Mouse (Mus musculus) hindbrain, embryonic 12.5 days (tissue): ENCODE results near the gene Tmem14a. TPM values are rescaled to one million over a fixed set of nuclear protein-coding genes. Genes with fewer than 3 reads are reported as not detected.
"Not testable (repeated sequence)": the region's sequence is repeated elsewhere in the genome, so short reads cannot be mapped to it uniquely, and the experiment has no call there.

Source experiments
- ATAC-seq: fragments of 200-750 bp; cut with Nextera tagmentation; 2 replicates; pipeline ENCODE4 v1.8.0; 2017; ENCODE audit warnings: moderate TSS enrichment; ENCODE audit not compliant: low FRiP score
- H3K27ac ChIP-seq: fragments of 300-500 bp; sonication (generic); 2 replicates; pipeline ENCODE4 v1.5.1; 2016; ENCODE audit warnings: mild to moderate bottlenecking
- H3K27me3 ChIP-seq: fragments of 300-500 bp; sonication (generic); 2 replicates; pipeline ENCODE4 v1.6.1; 2016; ENCODE audit warnings: mild to moderate bottlenecking
- H3K36me3 ChIP-seq: fragments of 300-500 bp; sonication (generic); 2 replicates; pipeline ENCODE4 v1.6.1; 2016; ENCODE audit warnings: mild to moderate bottlenecking
- H3K4me1 ChIP-seq: fragments of 300-500 bp; sonication (generic); 2 replicates; pipeline ENCODE4 v1.6.1; 2016
- H3K4me2 ChIP-seq: fragments of 300-500 bp; sonication (generic); replicated peaks from 2 replicates; pipeline ENCODE4 v1.6.1; 2016; ENCODE audit warnings: mild to moderate bottlenecking
- H3K4me3 ChIP-seq: fragments of 300-500 bp; sonication (generic); 2 replicates; pipeline ENCODE4 v1.5.1; 2016; ENCODE audit warnings: mild to moderate bottlenecking
- H3K9ac ChIP-seq: fragments of 300-500 bp; sonication (generic); 2 replicates; pipeline ENCODE4 v1.6.1; 2016; ENCODE audit warnings: mild to moderate bottlenecking, moderate library complexity
- H3K9me3 ChIP-seq: fragments of 300-500 bp; sonication (generic); replicated peaks from 2 replicates; pipeline ENCODE4 v1.6.1; 2016; ENCODE audit warnings: mild to moderate bottlenecking
- WGBS: fragments of 180-500 bp; shearing (Covaris S2); methylation state at CpG from one replicate; pipeline ENCODE4 v1.1.7; 2016; 5-methylcytosine and 5-hydroxymethylcytosine counted together
- polyA plus RNA-seq: library from polyadenylated mRNA; unstranded; fragments of >200 nt; fragmentation: Nextera tagmentation; extraction: Ambion mirVana; gene quantifications from 2 replicates; pipeline ENCODE4 v1.2.1, GENCODE M21; 2016

Tmem14a gene
- polyA plus RNA-seq, 1 experiment from 2014 or later = 15.3 TPM

DNA sequence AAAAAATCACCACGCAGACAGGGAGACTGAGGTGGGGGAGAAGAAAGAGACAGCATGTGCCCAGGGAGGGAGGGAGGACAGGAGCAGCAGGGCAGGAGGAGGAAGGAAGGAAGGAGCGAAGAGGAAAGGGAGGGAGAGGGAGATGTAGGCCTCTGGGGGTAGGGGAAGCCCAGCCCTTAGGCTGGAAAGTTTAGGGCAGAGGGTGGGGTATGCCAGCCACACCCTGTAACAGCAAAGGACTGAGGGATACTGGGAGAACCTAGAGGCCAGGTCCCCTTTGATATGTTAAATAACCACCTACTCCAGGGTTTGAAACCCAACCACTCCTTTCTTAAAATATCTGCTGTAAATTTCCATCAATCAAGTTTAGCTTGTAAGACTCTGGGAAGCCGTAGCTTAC lies 38.0 kb downstream of the Tmem14a start:
- no peak overlapping the region for H3K4me2 ChIP-seq
- no peak for ATAC-seq
- no peaks in the 10 kb centered on the region for H3K4me1 ChIP-seq
- H3K4me3 ChIP-seq = no peak overlapping the region
- no peaks in the 10 kb centered on the region for H3K9me3 ChIP-seq
- 63% methylated on average over 3 of the region's 3 CpGs for WGBS
- H3K9ac ChIP-seq = no peak overlapping the region
- H3K27ac ChIP-seq = no peak overlapping the region
- H3K27me3 ChIP-seq = no peaks in the 10 kb centered on the region
- no peaks in the 10 kb centered on the region for H3K36me3 ChIP-seq

GRCm38 (mm10) chr1:21256871-21257270 lies 38.5 kb downstream of the Tmem14a start:
- H3K27ac ChIP-seq = no peak overlapping the region
- no peak for ATAC-seq
- H3K36me3 ChIP-seq = no peaks in the 10 kb centered on the region
- H3K27me3 ChIP-seq = no peaks in the 10 kb centered on the region
- H3K9me3 ChIP-seq = no peaks in the 10 kb centered on the region
- H3K4me2 ChIP-seq = no peak overlapping the region
- no peak overlapping the region for H3K9ac ChIP-seq
- no peak overlapping the region for H3K4me3 ChIP-seq
- WGBS = 77% methylated on average over 5 of the region's 5 CpGs
- no peaks in the 10 kb centered on the region for H3K4me1 ChIP-seq

GRCm38 (mm10) chr1:21259981-21260380 lies 41.6 kb downstream of the Tmem14a start:
- H3K27me3 ChIP-seq, H3K4me2 ChIP-seq, H3K4me1 ChIP-seq, H3K27ac ChIP-seq, ATAC-seq, H3K9me3 ChIP-seq, H3K4me3 ChIP-seq, H3K36me3 ChIP-seq, H3K9ac ChIP-seq: not testable (repeated sequence)
- 85% methylated on average over 8 of the region's 8 CpGs for WGBS

GRCm38 (mm10) chr1:21262401-21262800 lies 44.0 kb downstream of the Tmem14a start:
- no peaks in the 10 kb centered on the region for H3K9me3 ChIP-seq
- no peak overlapping the region for H3K4me2 ChIP-seq
- ATAC-seq = no peak
- H3K9ac ChIP-seq = no peak overlapping the region
- WGBS = 96% methylated on average over 5 of the region's 5 CpGs
- no peak overlapping the region for H3K27ac ChIP-seq
- no peaks in the 10 kb centered on the region for H3K36me3 ChIP-seq
- no peak overlapping the region for H3K4me3 ChIP-seq
- no peaks in the 10 kb centered on the region for H3K4me1 ChIP-seq
- H3K27me3 ChIP-seq = no peaks in the 10 kb centered on the region

GRCm38 (mm10) chr1:21263986-21264385 lies 45.6 kb downstream of the Tmem14a start:
- no peak overlapping the region for H3K4me2 ChIP-seq
- no peak overlapping the region for H3K9ac ChIP-seq
- ATAC-seq = no peak
- H3K27me3 ChIP-seq = no peaks in the 10 kb centered on the region
- no peaks in the 10 kb centered on the region for H3K9me3 ChIP-seq
- H3K36me3 ChIP-seq = no peaks in the 10 kb centered on the region
- 91% methylated on average over 4 of the region's 4 CpGs for WGBS
- H3K27ac ChIP-seq = no peak overlapping the region
- H3K4me3 ChIP-seq = no peak overlapping the region
- no peaks in the 10 kb centered on the region for H3K4me1 ChIP-seq

DNA sequence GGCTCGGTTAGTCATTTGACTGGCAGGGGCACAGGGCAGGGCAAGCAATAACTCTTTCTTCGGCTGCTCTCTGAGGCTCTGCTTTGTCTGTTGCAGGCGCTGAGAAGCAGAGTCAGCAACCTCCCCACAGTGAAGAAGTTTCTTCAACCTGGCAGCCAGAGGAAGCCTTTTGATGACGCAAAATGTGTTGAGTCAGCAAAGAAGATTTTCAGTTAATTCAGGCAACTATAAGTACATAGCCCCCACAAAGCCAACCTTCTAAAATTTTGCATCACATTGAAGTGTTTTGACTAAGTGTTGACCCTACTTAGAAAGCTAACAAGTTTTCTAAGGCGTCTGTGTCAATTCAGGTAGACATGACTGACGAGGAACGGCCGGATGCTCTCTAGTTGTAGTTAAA lies 46.4 kb downstream of the Tmem14a start:
- Histone ChIP-seq H3K4me2 (no peak overlapping the region), H3K4me3 (no peak overlapping the region), H3K27ac (no peak overlapping the region), H3K27me3 (no peaks in the 10 kb centered on the region), H3K4me1 (no peaks in the 10 kb centered on the region), H3K36me3 (no peaks in the 10 kb centered on the region), H3K9ac (no peak overlapping the region), H3K9me3 (no peaks in the 10 kb centered on the region)
- 74% methylated on average over 8 of the region's 8 CpGs for WGBS
- no peak for ATAC-seq

DNA sequence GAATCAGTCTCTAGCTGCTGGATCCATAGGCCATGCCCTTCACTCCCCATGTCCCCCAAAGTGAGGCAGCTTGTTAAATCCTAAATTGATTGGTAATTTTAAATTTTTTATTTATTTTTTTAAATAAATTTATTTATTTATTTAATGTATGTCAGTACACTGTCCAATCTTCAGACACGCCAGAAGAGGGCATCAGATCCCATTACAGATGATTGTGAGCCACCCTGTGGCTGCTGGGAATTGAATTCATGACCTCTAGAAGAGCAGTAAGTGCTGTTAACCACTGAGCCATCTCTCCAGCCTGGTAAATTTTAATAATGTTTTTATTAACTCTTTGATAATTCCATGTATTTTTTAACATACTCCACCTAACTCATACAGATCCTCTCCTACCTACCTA lies 48.4 kb downstream of the Tmem14a start:
- WGBS = 79% methylated on average over 1 of the region's 1 CpGs
- Histone ChIP-seq H3K4me3 (no peak overlapping the region), H3K9me3 (no peaks in the 10 kb centered on the region), H3K36me3 (no peaks in the 10 kb centered on the region), H3K27ac (no peak overlapping the region), H3K4me2 (no peak overlapping the region), H3K4me1 (peaks cover 4% of the 10 kb centered on the region), H3K9ac (no peak overlapping the region), H3K27me3 (no peaks in the 10 kb centered on the region)
- ATAC-seq = no peak

- H3K9ac ChIP-seq = not testable (repeated sequence)
- 88% methylated on average over 7 of the region's 7 CpGs for WGBS
Observed at GRCm38 (mm10) chr1:21267466-21267865, 49.1 kb downstream of the Tmem14a start.

DNA sequence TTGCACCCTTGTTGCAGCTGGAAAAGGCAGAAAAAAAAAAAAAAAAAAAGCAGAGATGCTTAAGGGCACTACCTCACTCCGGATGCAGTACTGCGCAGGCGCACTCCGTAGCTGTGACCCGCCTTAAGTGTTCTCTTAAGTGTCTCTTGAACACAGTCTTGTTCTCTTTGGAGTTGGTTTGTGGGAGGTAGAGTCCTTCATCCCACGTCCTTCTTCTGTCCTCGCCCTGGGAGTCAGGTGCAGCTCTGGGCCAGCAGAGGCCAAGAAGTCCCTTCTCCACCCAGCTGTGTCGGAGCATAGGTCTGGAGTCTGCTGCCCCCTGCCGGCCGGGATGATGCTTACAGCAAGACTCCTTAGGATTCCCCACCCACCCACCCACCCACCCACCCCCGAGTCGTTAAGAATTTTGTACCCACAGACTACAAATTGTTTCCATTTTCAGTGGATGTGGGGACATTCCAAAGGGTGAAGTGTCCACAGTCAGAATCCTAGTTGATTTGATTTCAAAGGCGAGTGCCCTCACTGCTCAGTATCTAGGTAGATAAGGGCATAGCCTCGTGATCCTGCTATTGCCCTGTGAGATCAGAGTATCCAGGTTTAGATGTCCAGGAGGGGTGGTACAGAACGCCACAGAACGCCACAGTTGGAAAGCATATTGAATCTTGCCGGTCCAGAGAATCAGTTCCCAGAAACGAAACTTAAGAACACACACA lies 53.1 kb downstream of the Tmem14a start:
- H3K27me3 ChIP-seq = no peaks in the 10 kb centered on the region
- peak overlapping the region; percentile 48 for H3K4me2 ChIP-seq
- peak overlapping the region; percentile 21 for H3K4me3 ChIP-seq
- no peaks in the 10 kb centered on the region for H3K36me3 ChIP-seq
- ATAC-seq = peak; percentile 78
- no peaks in the 10 kb centered on the region for H3K9me3 ChIP-seq
- no peak overlapping the region for H3K27ac ChIP-seq
- WGBS = 25% methylated on average over 18 of the region's 18 CpGs
- no peak overlapping the region for H3K9ac ChIP-seq
- peaks cover 8% of the 10 kb centered on the region for H3K4me1 ChIP-seq

More at GRCm38 (mm10) chr1:21267466-21267865, 49.1 kb downstream of the Tmem14a start:
- H3K4me2 ChIP-seq, H3K36me3 ChIP-seq, H3K4me3 ChIP-seq, H3K9me3 ChIP-seq, H3K27me3 ChIP-seq, H3K4me1 ChIP-seq, H3K27ac ChIP-seq, ATAC-seq: not testable (repeated sequence)

- no peaks in the 10 kb centered on the region for H3K36me3 ChIP-seq
- WGBS = 7% methylated on average over 14 of the region's 14 CpGs
- H3K4me3 ChIP-seq = peak overlapping the region; percentile 21
- peak overlapping the region; percentile 48 for H3K4me2 ChIP-seq
- H3K4me1 ChIP-seq = peaks cover 8% of the 10 kb centered on the region
- H3K27me3 ChIP-seq = no peaks in the 10 kb centered on the region
- H3K9ac ChIP-seq = no peak overlapping the region
- peak; percentile 41; the same call in 1 of the 2 replicates for ATAC-seq
- no peaks in the 10 kb centered on the region for H3K9me3 ChIP-seq
- no peak overlapping the region for H3K27ac ChIP-seq
Observed at GRCm38 (mm10) chr1:21272056-21272431, 53.7 kb downstream of the Tmem14a start.

DNA sequence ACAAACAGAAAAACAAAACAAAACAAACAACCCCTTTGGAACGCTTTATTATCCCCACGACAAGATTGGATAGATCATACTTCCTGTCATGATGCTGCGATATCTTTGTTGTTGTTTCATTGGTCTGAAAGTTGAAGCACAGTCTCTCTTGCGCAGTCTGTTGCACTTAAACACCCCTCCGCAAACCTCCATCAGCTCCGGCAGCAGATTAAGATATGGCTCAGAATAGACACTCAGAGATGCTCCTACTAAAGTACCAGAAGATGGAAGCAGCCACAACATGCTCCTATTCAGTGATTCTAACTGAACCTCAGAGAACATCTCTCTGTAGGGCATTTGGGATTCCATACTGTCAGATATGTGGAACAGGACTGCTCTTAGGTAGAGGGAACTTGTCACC lies 54.7 kb downstream of the Tmem14a start:
- no peaks in the 10 kb centered on the region for H3K36me3 ChIP-seq
- WGBS = 96% methylated on average over 6 of the region's 6 CpGs
- H3K9me3 ChIP-seq = no peaks in the 10 kb centered on the region
- H3K4me2 ChIP-seq = no peak overlapping the region
- H3K27me3 ChIP-seq = no peaks in the 10 kb centered on the region
- H3K4me1 ChIP-seq = peaks cover 8% of the 10 kb centered on the region
- no peak for ATAC-seq
- H3K4me3 ChIP-seq = no peak overlapping the region
- no peak overlapping the region for H3K9ac ChIP-seq
- H3K27ac ChIP-seq = no peak overlapping the region

- Histone ChIP-seq H3K9me3 (no peaks in the 10 kb centered on the region), H3K9ac (no peak overlapping the region), H3K4me1 (peaks cover 8% of the 10 kb centered on the region), H3K4me2 (no peak overlapping the region), H3K27ac (no peak overlapping the region), H3K27me3 (no peaks in the 10 kb centered on the region), H3K4me3 (no peak overlapping the region), H3K36me3 (no peaks in the 10 kb centered on the region)
- WGBS = 72% methylated on average over 2 of the region's 2 CpGs
- no peak for ATAC-seq
Observed at GRCm38 (mm10) chr1:21274437-21275040, 56.2 kb downstream of the Tmem14a start.

DNA sequence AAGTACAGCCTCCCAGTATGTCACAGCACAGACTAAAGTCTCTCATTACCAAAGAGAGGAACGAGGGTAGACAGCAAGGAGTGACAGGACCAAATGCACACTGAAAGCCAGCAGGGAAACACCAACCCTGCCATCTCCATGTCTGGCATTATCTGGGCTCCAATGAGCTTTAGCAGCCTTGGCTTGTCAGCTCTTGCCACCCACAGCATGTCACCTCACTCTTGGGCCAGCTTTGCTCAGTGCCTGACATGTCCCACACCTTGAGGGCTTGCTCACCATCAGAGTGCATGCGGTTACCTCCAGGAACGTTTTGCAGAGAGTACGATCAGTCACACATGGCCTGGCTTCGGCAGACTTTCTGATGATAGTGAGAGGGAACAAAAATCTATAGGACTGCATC lies 57.0 kb downstream of the Tmem14a start:
- ATAC-seq, H3K36me3 ChIP-seq, H3K9ac ChIP-seq, H3K4me3 ChIP-seq, H3K27me3 ChIP-seq, H3K27ac ChIP-seq, H3K4me2 ChIP-seq, H3K9me3 ChIP-seq, H3K4me1 ChIP-seq: not testable (repeated sequence)
- 91% methylated on average over 5 of the region's 5 CpGs for WGBS
